In genomic region chr2:90904856-90905224, GRCm38 (mm10) we compare ENCODE assay signal across 8 mouse cellular contexts. TPM values are rescaled to one million over a fixed set of nuclear protein-coding genes. Genes with fewer than 3 reads are reported as not detected.
DNase-seq lines count a peak whose midpoint lies in the region; ATAC-seq and TF ChIP-seq lines count a peak whose summit lies in the region.

No protein-coding gene starts in this region.

- peak overlapping the region; percentile 99 for H3K4me3 ChIP-seq in E14TG2a.4 (replicated peaks; ENCODE audit: low read length)
- peak overlapping the region; percentile 93 for H3K4me3 ChIP-seq in forebrain, embryonic 13.5 days
- H3K4me3 ChIP-seq in limb, embryonic 15.5 days, result peak overlapping the region; percentile 72
- peak overlapping the region; percentile 75 for H3K4me3 ChIP-seq in small intestine, adult 2 months (ENCODE audit: low read depth, low read length)

- H3K4me1 ChIP-seq in E14TG2a.4 (replicated peaks; ENCODE audit: low read depth, low read length), result peaks cover 27% of the 10 kb centered on the region
- H3K4me1 ChIP-seq in forebrain, embryonic 13.5 days, result peaks cover 37% of the 10 kb centered on the region
- peaks cover 22% of the 10 kb centered on the region for H3K4me1 ChIP-seq in limb, embryonic 15.5 days
- peaks cover 10% of the 10 kb centered on the region; the same call in 1 of the 2 replicates for H3K4me1 ChIP-seq in small intestine, adult 2 months (ENCODE audit: control insufficient read depth, insufficient read depth, insufficient read length, low read length)

- WGBS in forebrain, embryonic 13.5 days, result under 1% methylated on average over 20 of the region's 21 CpGs
- 0% methylated on average over 21 of the region's 21 CpGs for WGBS in limb, embryonic 15.5 days
- WGBS in small intestine, adult 2 months, result under 1% methylated on average over 21 of the region's 21 CpGs

- H3K9me3 ChIP-seq in E14TG2a.4 (ENCODE audit: low read length), result no peaks in the 10 kb centered on the region
- H3K9me3 ChIP-seq in forebrain, embryonic 13.5 days (replicated peaks), result no peaks in the 10 kb centered on the region
- H3K9me3 ChIP-seq in limb, embryonic 15.5 days, result no peaks in the 10 kb centered on the region

- H3K27me3 ChIP-seq in E14TG2a.4 (ENCODE audit: insufficient read depth, low read length), result no peaks in the 10 kb centered on the region
- no peaks in the 10 kb centered on the region for H3K27me3 ChIP-seq in forebrain, embryonic 13.5 days
- H3K27me3 ChIP-seq in limb, embryonic 15.5 days, result no peaks in the 10 kb centered on the region
- H3K27me3 ChIP-seq in small intestine, adult 2 months (ENCODE audit: control insufficient read depth, insufficient read depth, low read length), result no peaks in the 10 kb centered on the region

- TF ChIP-seq POLR2A in small intestine, adult 2 months (IDR thresholded peaks at IDR 0.05; ENCODE audit: low read depth, low read length), result no peak

- peak; percentile 77; the same call in 1 of the 2 replicates for ATAC-seq in forebrain, embryonic 13.5 days
- peak; percentile 60; the same call in 1 of the 2 replicates for ATAC-seq in limb, embryonic 15.5 days (ENCODE audit: insufficient number of reproducible peaks, low FRiP score, low TSS enrichment, low read depth)

- H3K36me3 ChIP-seq in E14TG2a.4 (ENCODE audit: insufficient read depth, low read length), result peaks cover 74% of the 10 kb centered on the region
- peaks cover 57% of the 10 kb centered on the region for H3K36me3 ChIP-seq in forebrain, embryonic 13.5 days (ENCODE audit: poor library complexity, severe bottlenecking)
- peaks cover 42% of the 10 kb centered on the region for H3K36me3 ChIP-seq in limb, embryonic 15.5 days
- peaks cover 31% of the 10 kb centered on the region for H3K36me3 ChIP-seq in small intestine, adult 2 months (ENCODE audit: control insufficient read depth, insufficient read depth, low read length)

- H3K27ac ChIP-seq in forebrain, embryonic 13.5 days, result peak overlapping the region; percentile 92
- peak overlapping the region; percentile 89 for H3K27ac ChIP-seq in limb, embryonic 15.5 days
- H3K27ac ChIP-seq in small intestine, adult 2 months (ENCODE audit: insufficient read depth, low read depth, low read length), result peak overlapping the region; percentile 56; the same call in 1 of the 2 replicates

- H3K9ac ChIP-seq in forebrain, embryonic 13.5 days, result peak overlapping the region; percentile 93
- peak overlapping the region; percentile 73 for H3K9ac ChIP-seq in limb, embryonic 15.5 days

- DNase-seq in embryo, embryonic 10 days (ENCODE audit: low spot score), result peak; percentile 68
- DNase-seq in embryo, embryonic 9.5 days (ENCODE audit: extremely low spot score), result no peak
- no peak for DNase-seq in urinary bladder, postnatal 4 days (ENCODE audit: low spot score in 2 of 2)
- DNase-seq in spleen, postnatal 4 days (ENCODE audit: low spot score in 2 of 2), result no peak

- TF ChIP-seq CTCF in E14TG2a.4 (conservative IDR thresholded peaks at IDR 0.05; ENCODE audit: low read length), result no peak
- TF ChIP-seq CTCF in small intestine, adult 2 months (IDR thresholded peaks at IDR 0.05; ENCODE audit: extremely low read depth, insufficient read length, insufficient replicate concordance, low read depth, low read length), result no peak

- H3K4me2 ChIP-seq in forebrain, embryonic 13.5 days, result peak overlapping the region; percentile 77
- H3K4me2 ChIP-seq in limb, embryonic 15.5 days, result peak overlapping the region; percentile 62

RNA-seq across cellular contexts. Expression of gene Ndufs3, which starts 0.2 kb away (rescaled TPM):
- polyA plus RNA-seq in forebrain, embryonic 13.5 days (2015; fragmentation: Nextera tagmentation; extraction: Ambion mirVana), result 219 and 222 TPM in 2 replicates
- polyA plus RNA-seq in limb, embryonic 15.5 days (2015; fragmentation: Nextera tagmentation; extraction: Ambion mirVana), result 199 and 219 TPM in 2 replicates
- 65.7 and 119 TPM in 2 replicates for polyA plus RNA-seq in small intestine, adult 2 months (2012; rRNA removed)

RNA-seq across cellular contexts. Expression of gene Kbtbd4, which starts 0.3 kb away (rescaled TPM):
- polyA plus RNA-seq in forebrain, embryonic 13.5 days (2015; fragmentation: Nextera tagmentation; extraction: Ambion mirVana), result 59.2 and 67.6 TPM in 2 replicates
- 34.7 and 36.4 TPM in 2 replicates for polyA plus RNA-seq in limb, embryonic 15.5 days (2015; fragmentation: Nextera tagmentation; extraction: Ambion mirVana)
- 5.9 and 9.6 TPM in 2 replicates for polyA plus RNA-seq in small intestine, adult 2 months (2012; rRNA removed)

RNA-seq across cellular contexts. Expression of gene C1qtnf4, which starts 19.2 kb away (rescaled TPM):
- polyA plus RNA-seq in forebrain, embryonic 13.5 days (2015; fragmentation: Nextera tagmentation; extraction: Ambion mirVana), result 9.0 and 9.4 TPM in 2 replicates
- 18.9 and 25.6 TPM in 2 replicates for polyA plus RNA-seq in limb, embryonic 15.5 days (2015; fragmentation: Nextera tagmentation; extraction: Ambion mirVana)
- polyA plus RNA-seq in small intestine, adult 2 months (2012; rRNA removed), result 3.5 and 4.0 TPM in 2 replicates

RNA-seq across cellular contexts. Expression of gene Celf1, which starts 35.3 kb away (rescaled TPM):
- 132 and 138 TPM in 2 replicates for polyA plus RNA-seq in forebrain, embryonic 13.5 days (2015; fragmentation: Nextera tagmentation; extraction: Ambion mirVana)
- 56.9 and 61.2 TPM in 2 replicates for polyA plus RNA-seq in limb, embryonic 15.5 days (2015; fragmentation: Nextera tagmentation; extraction: Ambion mirVana)
- polyA plus RNA-seq in small intestine, adult 2 months (2012; rRNA removed), result 16.8 and 25.0 TPM in 2 replicates

RNA-seq across cellular contexts. Expression of gene Mtch2, which starts 57.9 kb away (rescaled TPM):
- 275 and 283 TPM in 2 replicates for polyA plus RNA-seq in forebrain, embryonic 13.5 days (2015; fragmentation: Nextera tagmentation; extraction: Ambion mirVana)
- 183 and 187 TPM in 2 replicates for polyA plus RNA-seq in limb, embryonic 15.5 days (2015; fragmentation: Nextera tagmentation; extraction: Ambion mirVana)
- polyA plus RNA-seq in small intestine, adult 2 months (2012; rRNA removed), result 45.2 and 85.5 TPM in 2 replicates
